Mouse (Mus musculus) ES-E14 (cell line): ENCODE results near the gene Grin2c. TPM values are rescaled to one million over a fixed set of nuclear protein-coding genes. Genes with fewer than 3 reads are reported as not detected.

Source experiments
- DNase-seq: peaks from one replicate; pipeline ENCODE4 v3.0.0-alpha.2; 2013; ENCODE audit warnings: low read depth, low spot score
- H3K27ac ChIP-seq: 2 replicates; pipeline ENCODE4 v1.5.1; 2012; ENCODE audit warnings: low read depth, mild to moderate bottlenecking, low read length, moderate library complexity, mixed read lengths; ENCODE audit not compliant: poor library complexity, insufficient read depth, severe bottlenecking
- H3K36me3 ChIP-seq: 2 replicates; pipeline ENCODE4 v1.6.1; 2012; ENCODE audit warnings: mild to moderate bottlenecking, low read length, moderate library complexity, mixed read lengths; ENCODE audit not compliant: control insufficient read depth, poor library complexity, insufficient read depth, severe bottlenecking
- H3K4me1 ChIP-seq, 2 experiments: fragments of 150-350 bp in 1 of 2; sonication (generic) in 1 of 2; 2 replicates each; pipeline ENCODE4 v1.6.1; 2012; ENCODE audit warnings: low read length in 2 of 2, mild to moderate bottlenecking in 1 of 2, mixed read lengths in 1 of 2; ENCODE audit not compliant: control insufficient read depth in 2 of 2, insufficient read depth in 2 of 2, poor library complexity in 1 of 2
- H3K4me3 ChIP-seq, 2 experiments: fragments of 150-350 bp in 1 of 2; sonication (generic) in 1 of 2; 2 replicates each; pipeline ENCODE4 v1.5.1; 2012; ENCODE audit warnings: low read length in 2 of 2, low read depth in 1 of 2, mild to moderate bottlenecking in 1 of 2, mixed read lengths in 1 of 2; ENCODE audit not compliant: insufficient read depth in 1 of 2, poor library complexity in 1 of 2, severe bottlenecking in 1 of 2
- H3K9ac ChIP-seq: 2 replicates; pipeline ENCODE4 v1.6.1; 2012; ENCODE audit warnings: low read depth, mild to moderate bottlenecking, low read length, mixed read lengths; ENCODE audit not compliant: poor library complexity, insufficient read depth, severe bottlenecking
- H3K9me3 ChIP-seq: fragments of 150-350 bp; sonication (generic); 2 replicates; pipeline ENCODE4 v1.6.1; 2012; ENCODE audit warnings: low read depth, mild to moderate bottlenecking, low read length; ENCODE audit not compliant: control insufficient read depth, insufficient read depth
- CHD2 ChIP-seq: IDR thresholded peaks from 2 replicates; pipeline ENCODE4 v1.6.1; 2014; ENCODE audit warnings: mild to moderate bottlenecking, low read depth, low read length, inconsistent platforms
- HCFC1 ChIP-seq: IDR thresholded peaks from 2 replicates; pipeline ENCODE4 v1.6.1; 2012; ENCODE audit warnings: low read length, inconsistent platforms, borderline replicate concordance; ENCODE audit not compliant: insufficient read depth
- MAFK ChIP-seq: IDR thresholded peaks from 2 replicates; pipeline ENCODE4 v1.6.1; 2014; ENCODE audit warnings: mild to moderate bottlenecking, low read depth, low read length, inconsistent platforms; ENCODE audit not compliant: insufficient read depth
- ZC3H11A ChIP-seq: IDR thresholded peaks from 2 replicates; pipeline ENCODE4 v1.6.1; 2012; ENCODE audit warnings: low read depth, mild to moderate bottlenecking, inconsistent platforms, low read length, borderline replicate concordance
- ZNF384 ChIP-seq: IDR thresholded peaks from 2 replicates; pipeline ENCODE4 v1.6.1; 2012; ENCODE audit warnings: low read depth, low read length, inconsistent platforms
- in situ Hi-C, 2 experiments: fragments of 600-800 bp; cut with MboI; formaldehyde crosslinking; loops; one replicate each; pipeline ENCODE4 v1.15.1; 2025; ENCODE audit warnings: low sequenced_read_pairs in 2 of 2, inconsistent platforms in 1 of 2; ENCODE audit not compliant: unreplicated experiment in 2 of 2
- total RNA-seq: library from RNA; depleted of rRNA; stranded (reverse); fragments of 300-350 nt; gene quantifications from 2 replicates; pipeline ENCODE4 v1.2.3, GENCODE M21; 2012

The Grin2c gene
- total RNA-seq, 1 experiment = 0.22 TPM

DNA sequence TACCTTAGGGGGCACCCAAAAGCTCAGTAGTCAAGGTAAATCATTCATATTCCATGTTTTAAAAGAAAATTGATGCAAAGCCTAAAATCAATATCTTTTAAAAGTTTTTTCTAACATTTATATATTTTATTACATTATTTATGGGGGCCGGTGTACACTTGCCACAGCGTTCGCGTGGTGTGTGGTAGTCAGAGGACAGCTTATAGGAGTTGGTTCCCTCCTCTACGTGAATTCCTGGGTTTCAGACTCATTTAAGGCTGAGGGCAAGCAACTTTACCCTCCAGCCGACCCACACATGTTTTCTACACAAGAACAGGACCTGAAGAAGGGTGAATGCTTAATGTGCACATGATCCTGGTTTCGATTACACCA, 10.5 kb upstream of the Grin2c start:
- Histone ChIP-seq H3K4me1 (peaks cover 2% of the 10 kb centered on the region in 2 experiments; a peak in 3 of 4 replicates), H3K36me3 (no peaks in the 10 kb centered on the region), H3K9ac (peak overlapping the region; percentile 61; the same call in 1 of the 2 replicates), H3K4me3 (peak overlapping the region; percentile 77 to 96), H3K9me3 (no peaks in the 10 kb centered on the region), H3K27ac (no peak overlapping the region)
- in situ Hi-C loops = no loop called here
- TF ChIP-seq CHD2 (no peak), ZC3H11A (no peak), ZNF384 (no peak)
- no peak for DNase-seq

DNA sequence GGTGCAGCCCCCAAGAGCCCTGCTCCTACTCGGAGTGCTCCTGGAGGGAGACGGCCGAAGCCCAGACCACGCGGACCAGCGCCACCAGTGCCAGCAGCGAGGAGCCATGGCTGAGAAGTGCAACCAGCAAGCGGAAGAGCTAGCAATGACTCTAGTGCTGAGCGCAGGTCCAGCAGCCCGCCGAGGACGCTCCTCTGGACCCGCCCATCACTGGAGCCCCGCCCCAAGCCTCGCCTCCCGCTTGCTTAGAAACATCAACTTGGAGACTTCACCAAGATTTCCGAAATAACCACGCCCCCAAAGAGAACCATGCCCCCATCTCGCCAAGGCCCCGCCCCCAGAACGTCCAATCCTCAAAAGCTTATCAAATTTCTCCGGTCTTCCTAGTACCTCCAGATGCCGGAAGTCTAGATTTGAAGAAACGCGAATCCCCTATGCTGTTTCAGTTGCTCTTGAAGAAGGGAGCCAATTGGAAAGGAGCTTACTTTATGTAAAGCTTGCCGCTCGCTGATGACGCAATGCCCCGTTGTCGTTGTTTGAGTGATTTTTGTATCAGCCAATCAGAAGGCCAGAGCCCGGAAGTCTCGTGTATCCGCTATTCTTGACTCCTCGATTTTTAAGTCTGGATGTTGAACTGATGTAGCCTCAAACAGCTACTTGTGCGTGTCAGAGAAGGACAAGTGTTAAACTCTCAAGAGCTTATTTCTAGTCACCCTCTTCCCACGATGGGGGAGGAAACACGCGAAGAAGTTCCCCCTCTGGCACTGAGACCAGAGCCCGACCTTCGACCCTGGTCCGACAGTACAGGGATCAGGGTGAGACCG, 9.9 kb upstream of the Grin2c start, which contains the start of gene Fdxr:
TSS of gene Fdxr (minus strand) at position 271 of the 824 bp plus-strand sequence.
- peak; percentile 83 for TF ChIP-seq CHD2
- no peak for TF ChIP-seq MAFK
- TF ChIP-seq HCFC1 = peak; percentile 46; the same call in 1 of the 2 replicates
- peak; percentile 7; the same call in 1 of the 2 replicates for TF ChIP-seq ZC3H11A
- no peak for TF ChIP-seq ZNF384
- peaks cover 2% of the 10 kb centered on the region in 2 experiments; a peak in 3 of 4 replicates for H3K4me1 ChIP-seq
- in situ Hi-C loops = no loop called here
- peak; percentile 100 for DNase-seq
- no peaks in the 10 kb centered on the region for H3K9me3 ChIP-seq
- H3K9ac ChIP-seq = peak within 1 kb of the TSS; percentile 79
- H3K36me3 ChIP-seq = no peaks in the 10 kb centered on the region
- no peak within 1 kb of the TSS; the same call in 1 of the 2 replicates for H3K27ac ChIP-seq
- peak within 1 kb of the TSS; percentile 77 to 96 for H3K4me3 ChIP-seq

DNA sequence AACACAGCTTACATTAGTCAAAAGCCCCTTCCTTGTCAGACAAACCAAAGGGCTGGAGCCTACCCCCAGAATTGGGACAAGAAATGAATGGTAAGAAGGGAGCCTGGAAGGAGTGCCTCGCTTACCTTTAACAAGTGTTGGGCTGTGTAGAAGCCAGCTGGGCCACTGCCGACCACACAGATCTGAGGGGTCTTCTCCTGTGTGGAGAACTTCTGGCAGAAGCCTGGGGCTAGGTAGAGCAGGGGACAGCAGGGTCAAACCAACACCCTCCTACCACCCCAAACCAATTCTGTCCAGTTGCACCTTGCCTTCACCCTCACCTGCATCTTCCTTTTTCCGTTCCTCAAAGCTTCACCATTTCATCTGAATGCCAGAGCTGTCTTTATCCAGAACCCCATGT, 8.9 kb upstream of the Grin2c start:
- Histone ChIP-seq H3K9me3 (no peaks in the 10 kb centered on the region), H3K4me1 (peaks cover 2 to 8% of the 10 kb centered on the region in 2 experiments; a peak in 3 of 4 replicates), H3K4me3 (peak overlapping the region; percentile 77 to 96), H3K9ac (no peak overlapping the region), H3K27ac (no peak overlapping the region), H3K36me3 (0 out of 2 replicates have a peak, but pooled peaks cover 3% of the 10 kb centered on the region)
- no peak for DNase-seq
- TF ChIP-seq CHD2 (no peak), HCFC1 (no peak), MAFK (no peak), ZC3H11A (no peak), ZNF384 (no peak)
- in situ Hi-C loops = no loop called here

DNA sequence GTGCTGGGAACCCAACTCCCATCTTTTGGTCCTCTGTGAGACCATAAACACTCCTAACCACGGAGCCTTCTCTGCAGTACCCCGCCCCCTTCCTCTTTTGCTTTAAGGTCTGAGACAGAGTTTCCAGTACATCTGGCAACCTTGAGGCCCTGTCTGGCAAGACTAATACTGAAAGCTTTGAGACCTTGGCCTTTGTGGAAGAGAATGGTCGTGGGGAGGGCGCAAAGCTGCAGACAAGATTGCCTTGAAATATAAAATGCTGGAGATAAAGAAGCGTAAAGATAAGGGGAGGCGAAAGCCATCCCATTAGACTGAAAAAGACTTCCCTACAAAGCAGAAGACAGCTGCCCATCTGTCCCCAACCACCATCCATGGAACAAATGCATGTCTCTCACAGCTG, 8.5 kb upstream of the Grin2c start:
- TF ChIP-seq HCFC1 (no peak), ZC3H11A (no peak), CHD2 (no peak), ZNF384 (no peak)
- Histone ChIP-seq H3K36me3 (0 out of 2 replicates have a peak, but pooled peaks cover 3% of the 10 kb centered on the region), H3K9ac (no peak overlapping the region), H3K4me1 (peaks cover 2 to 8% of the 10 kb centered on the region in 2 experiments; a peak in 3 of 4 replicates), H3K9me3 (no peaks in the 10 kb centered on the region), H3K27ac (no peak overlapping the region), H3K4me3 (no peak overlapping the region)
- no peak for DNase-seq
- in situ Hi-C loops = no loop called here
